Mouse (Mus musculus) yolk sac, embryonic 10.5 days (tissue): ENCODE measurements around the gene Rpl29.

Experiments
- DNase-seq: peaks from one replicate; pipeline ENCODE4 v3.0.0-alpha.2; 2017; ENCODE audit warnings: low spot score

Rpl29 gene

DNA sequence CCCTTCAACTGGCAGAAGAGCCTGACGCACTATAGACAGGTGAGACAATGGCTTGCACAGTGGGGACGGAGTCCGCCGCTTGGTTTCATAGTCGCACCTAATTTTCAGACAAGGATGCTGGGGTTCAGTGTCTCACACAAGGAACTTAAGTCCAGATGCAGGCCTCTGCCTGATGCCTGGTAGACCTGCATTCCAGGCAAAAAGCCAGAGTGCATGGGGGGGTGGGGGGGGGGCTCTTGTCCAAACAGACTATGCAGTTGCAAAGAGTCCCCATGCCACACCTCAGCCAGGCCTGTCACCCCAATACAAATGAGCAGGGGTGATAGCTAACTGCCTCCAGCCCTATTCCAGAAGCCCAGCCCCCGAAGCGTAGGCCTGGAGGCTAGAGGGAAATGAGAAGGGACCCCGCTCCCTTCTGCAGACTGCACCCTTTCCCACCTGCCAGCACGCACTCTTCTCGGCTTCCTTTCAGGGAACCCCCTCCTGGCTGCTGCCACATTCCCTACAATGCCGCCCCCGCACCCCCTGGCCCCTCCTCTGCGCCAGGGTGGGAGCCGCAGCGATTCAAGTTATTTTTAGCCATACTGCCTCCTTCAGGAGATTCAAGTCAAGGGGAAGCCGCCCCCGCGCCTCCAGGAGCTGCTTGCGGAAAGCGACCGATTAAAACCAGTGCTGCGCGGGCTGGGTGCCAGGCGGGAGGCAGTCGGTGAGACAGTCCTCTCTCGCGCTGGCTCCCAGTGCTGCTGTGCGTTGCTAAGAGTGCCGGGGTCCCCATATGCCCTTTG lies 11.2 kb upstream of the Rpl29 start:
- no peak for DNase-seq

DNA sequence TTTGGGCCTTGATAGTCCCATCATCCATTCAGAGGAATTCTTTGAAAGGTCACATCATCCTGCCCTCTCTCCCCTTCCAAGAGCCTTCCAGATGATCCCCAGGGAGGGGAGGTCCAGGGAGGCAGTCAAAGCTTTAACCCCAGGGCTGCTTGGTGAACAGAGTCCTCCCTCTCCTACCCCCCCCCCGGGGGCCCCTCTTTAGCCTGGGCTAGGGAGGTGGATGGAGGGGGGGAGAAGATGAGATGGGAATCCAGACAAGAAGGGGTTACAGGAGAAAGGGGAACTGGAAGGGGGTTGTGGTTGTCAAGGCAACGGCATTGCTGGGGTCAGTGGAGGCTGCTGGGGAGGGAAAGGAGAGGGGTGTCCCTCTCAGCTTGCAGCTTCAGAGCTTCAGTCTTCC lies 8.6 kb upstream of the Rpl29 start:
- DNase-seq, result no peak

DNA sequence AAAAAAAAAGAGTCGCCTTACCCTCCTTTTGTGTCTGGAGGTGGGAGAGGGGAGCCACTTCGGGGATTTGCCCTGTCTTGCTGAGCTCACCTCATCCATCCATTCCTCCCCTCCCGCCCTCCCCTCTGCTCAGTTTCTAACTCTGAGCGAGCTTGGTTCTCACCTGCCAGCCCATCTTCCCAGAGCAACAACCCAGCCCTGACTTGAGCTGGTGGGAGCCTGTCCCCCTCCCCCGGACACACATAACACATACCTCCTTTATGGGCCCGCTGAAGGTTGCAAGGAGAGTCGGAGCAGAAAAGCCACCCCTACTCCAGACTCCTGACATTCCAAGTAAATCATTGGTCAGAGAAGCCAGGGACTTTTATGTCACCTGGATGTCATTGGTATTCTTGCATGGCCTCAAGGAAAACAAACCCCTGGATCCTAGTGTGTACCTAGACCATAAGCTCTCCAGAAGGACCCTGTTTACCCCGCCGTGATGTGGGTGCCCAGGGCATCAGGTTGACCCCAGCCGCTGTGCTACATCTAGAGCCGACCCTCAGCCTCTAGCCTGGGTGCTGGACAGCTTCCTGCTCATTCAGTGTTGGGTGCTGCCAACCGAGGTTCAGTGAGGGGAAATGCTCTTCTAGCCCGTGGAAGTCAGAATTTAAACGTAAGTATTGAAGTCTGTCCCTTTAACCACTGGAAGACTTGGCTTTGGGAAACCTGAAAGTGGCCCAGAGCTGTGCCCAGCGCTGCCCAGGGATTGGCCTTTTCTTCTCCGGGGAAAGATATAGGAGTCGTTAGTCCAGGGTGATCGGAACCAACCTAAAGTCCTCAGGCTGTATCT lies 8.0 kb upstream of the Rpl29 start:
- DNase-seq, result no peak

DNA sequence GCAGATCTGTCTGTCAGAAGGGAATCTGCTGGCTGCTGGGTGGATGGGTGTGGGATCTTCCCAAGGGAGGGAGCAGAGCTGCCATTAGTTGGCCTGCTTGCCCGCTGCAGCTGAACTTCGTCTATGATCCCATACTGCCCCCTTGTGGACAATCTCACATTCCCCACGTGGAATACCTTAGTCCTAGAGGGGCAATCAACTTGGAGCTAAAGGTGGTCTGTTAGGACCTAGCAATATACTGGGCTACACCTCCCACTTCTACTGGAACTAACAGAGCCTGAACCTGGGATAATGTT lies 7.4 kb upstream of the Rpl29 start:
- peak; percentile 79 for DNase-seq

DNA sequence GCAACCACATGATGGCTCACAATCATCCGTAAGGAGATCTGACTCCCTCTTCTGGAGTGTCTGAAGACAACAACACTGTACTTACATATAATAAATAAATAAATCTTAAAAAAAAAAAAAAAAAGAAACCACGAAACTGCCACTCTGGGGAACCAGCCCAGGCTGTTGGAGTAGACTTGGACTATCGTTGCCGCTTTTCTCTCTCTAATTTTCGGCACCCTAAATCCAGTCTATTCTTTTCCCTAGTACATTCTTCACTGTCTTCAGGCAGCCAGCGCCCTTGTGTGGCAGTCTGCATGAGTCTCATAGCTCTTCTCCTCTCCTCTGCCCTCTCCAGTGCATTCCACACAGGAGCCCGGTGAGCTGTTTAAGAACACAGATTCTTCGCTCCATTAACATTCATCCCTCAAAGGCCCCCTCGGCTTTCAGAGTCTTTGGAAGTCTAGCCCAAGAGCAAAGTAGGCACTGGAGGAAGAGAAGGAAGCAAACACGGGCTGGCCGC lies 484 bp upstream of the Rpl29 start:
- no peak for DNase-seq

DNA sequence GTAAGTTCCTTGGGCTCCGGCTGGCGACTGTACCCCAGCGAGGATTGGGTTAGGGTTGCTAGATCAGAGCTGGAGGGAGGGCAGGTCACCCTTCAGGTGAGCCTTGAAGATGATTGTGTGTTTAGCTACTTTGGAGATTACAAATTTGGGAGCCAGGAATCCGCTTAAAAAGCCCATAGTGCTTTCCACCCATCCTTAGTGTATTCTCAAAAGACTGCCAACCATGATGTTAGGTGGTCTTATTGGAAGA lies 686 bp downstream of the Rpl29 start:
- DNase-seq, result no peak

DNA sequence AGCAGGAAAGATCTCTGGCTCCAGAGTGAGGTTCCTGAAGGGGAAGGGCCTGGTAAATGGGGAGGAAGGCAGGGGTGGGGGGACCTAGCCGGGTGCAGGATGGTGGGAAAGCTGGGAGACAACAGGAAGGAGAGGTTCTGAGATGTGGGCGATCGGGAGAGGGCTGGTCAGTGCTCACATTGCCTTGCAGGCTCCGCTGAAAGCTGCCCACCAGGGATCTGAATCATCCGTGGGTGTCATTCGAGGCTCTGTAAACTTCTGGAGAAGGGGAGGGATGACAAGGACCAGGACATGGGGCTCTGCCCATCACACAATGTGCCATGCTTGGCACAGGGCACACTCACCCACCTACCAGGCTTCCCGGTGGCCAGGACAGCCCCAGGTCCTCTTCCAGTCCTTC lies 4.1 kb downstream of the Rpl29 start:
- no peak for DNase-seq

DNA sequence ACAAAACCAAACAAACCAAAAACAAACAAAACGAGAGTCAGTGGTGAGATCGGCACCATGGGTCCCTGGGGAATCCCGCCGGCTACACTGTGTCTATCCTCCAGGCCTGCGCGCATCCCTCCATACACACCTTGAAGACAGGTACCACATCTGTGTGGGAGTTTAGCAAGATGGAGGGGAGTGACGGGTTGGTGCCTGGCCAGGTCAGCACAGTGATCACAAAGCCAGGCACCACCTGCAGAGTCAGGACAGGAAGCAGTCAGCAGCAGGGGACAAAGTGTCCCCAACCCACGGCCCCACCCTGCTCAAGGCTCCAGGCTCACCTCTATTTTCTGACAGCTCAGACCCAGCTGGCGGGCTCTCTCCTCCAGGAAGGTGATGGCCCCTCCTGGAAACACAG lies 7.3 kb downstream of the Rpl29 start:
- DNase-seq, result no peak

DNA sequence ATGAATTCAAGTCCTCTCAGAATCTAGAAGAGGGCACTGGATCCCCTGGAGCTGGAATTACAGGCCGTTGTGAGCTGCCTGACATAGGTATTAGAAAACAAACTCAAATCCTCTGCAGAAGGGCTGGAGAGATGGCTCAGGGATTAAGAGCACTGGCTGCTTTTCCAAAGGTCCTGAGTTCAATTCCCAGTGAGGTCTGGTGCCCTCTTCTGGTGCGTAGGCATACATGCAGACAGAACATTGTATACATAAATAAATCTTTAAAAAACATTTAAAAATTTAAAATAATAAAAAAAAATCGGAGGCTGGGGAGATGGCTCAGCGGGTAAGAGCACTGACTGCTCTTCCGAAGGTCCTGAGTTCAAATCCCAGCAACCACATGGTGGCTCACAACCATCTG lies 13.4 kb downstream of the Rpl29 start:
- DNase-seq, result no peak

DNA sequence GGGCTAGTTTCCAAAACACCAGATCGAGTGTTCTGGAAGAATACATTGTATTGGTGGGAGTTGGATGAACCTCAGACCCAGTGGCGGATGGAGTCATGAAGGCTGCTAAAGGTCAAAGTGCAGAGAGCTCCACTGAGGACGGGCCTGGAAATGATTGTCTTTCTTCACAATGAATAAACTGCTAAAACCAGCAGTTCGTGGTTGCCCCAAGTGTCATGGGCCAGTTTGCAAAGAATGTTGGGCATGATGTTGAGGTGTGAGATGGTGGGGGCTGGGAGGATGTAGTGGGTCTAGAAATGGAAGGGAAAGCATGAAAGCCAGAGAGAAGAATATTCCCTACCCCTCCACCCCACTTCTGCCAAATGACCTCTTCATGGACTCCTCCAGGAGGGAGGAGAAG lies 15.6 kb downstream of the Rpl29 start:
- no peak for DNase-seq

DNA sequence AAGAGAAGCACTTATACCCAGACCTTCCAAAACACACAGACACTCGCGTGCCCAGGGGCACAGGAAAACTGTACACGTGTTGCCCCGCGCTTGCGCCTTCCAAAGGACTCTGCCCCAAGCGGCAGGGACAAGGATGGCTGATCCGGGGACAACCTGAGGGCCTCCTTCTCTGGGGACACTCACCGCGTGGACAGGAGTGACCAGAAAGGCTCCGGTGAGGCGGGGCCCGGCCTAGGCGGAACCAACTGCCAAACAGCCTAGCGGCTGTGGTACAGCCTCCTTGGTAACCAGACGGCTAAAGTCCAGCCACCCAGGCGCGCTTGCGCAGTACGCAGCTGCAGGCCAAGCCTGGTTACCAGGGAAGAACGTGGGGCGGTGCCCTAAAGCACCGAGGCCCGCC lies 18.1 kb downstream of the Rpl29 start, which contains the start of the genes Abhd14b and Abhd14a:
TSS of gene Abhd14b (plus strand) at position 112 of the 400 bp plus-strand sequence.
TSS of gene Abhd14a (minus strand) at position 331 of the 400 bp plus-strand sequence.
- DNase-seq, result peak; percentile 94

DNA sequence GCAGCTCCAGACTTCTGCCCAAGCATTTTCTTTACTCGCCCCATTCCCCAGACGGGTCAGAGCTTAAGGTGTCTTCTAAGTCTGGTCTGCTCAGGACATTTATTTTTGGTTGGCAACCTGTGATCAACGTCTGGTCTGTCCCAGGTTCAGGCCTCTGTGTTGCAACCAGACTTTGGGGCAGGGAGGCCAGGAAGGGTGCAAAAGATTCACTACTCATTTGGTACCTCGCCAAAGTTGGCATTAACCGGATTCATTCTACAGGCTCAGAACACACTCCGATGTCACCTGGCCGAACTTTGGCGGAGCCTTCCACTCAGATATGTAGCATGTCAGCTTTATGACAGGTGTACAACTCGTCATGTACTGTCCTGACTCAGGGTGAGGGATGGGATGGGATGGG lies 18.7 kb downstream of the Rpl29 start:
- DNase-seq, result no peak

DNA sequence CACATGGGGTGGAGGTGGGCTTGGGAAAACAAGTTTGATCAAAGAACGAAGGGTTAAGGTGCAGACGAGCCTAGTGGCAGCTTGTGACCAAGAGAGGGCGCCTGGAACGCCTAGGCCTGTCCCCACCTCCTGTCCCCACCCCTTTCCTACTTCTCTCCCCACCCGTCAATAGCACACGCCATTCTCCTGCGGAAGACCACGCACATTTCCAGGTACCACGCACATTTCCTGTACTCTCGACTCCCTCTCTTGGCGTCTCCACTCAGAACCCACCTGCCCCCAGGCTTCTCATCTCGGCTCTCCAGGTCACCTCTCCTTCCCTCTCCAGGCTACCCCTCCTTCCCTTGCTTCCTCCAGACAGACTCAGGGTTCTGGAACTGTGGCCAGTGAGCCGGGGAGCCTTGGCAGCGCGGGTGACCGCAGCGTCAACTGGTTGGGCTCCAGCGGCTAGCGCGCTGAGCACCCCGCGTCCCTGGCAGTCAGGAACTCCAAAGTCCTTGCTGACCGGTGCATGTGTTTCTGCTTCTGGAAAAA lies 19.3 kb downstream of the Rpl29 start:
- DNase-seq, result peak; percentile 82

DNA sequence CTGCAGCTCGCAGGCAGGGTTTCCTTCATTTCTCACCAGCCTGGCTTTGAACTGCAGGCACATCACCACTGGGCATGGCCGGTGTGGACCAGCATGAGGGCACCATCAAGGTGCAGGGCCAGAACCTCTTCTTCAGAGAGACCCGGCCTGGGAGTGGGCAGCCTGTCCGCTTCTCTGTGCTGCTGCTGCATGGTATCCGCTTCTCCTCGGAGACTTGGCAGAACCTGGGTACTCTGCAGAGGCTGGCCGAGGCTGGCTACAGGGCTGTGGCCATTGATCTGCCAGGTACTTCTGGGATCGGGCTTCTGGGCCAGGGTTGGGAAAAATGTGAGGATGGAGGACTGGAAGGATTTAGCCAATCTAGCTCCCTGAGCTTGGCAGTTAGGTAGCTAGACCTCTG lies 20.7 kb downstream of the Rpl29 start:
- DNase-seq, result no peak

DNA sequence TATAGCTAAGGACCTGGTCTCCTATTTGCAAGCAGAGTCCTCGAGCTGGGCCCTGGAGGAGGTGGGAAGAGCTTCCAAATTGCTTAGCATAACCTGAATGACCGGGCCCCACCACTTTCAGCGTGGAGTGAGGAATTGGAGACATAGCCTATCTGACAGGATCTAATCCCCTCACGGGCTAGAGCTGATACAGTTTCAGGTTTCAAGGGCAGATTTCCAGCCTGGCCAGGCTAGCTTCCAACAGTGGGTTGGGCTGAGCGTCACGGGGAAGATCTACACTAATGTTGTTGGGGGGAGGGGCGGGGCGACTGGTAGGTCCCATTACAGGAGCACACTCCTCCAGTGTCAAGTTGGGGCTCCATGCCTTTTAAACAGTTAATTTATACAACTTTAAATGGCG lies 21.4 kb downstream of the Rpl29 start:
- no peak for DNase-seq

DNA sequence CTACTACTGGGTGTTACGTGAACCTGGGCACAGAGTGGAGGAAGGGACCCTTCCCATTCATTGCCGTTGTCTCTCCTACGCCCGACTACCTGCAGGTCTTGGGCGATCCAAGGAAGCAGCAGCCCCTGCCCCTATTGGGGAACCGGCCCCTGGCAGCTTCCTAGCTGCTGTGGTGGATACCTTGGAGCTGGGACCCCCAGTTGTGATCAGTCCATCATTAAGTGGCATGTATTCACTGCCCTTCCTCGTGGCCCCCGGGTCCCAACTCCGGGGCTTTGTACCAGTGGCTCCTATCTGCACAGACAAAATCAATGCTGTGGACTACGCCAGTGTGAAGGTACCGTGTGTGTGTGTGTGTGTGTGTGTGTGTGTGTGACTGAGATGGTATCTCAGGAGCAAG lies 22.0 kb downstream of the Rpl29 start:
- DNase-seq, result no peak

DNA sequence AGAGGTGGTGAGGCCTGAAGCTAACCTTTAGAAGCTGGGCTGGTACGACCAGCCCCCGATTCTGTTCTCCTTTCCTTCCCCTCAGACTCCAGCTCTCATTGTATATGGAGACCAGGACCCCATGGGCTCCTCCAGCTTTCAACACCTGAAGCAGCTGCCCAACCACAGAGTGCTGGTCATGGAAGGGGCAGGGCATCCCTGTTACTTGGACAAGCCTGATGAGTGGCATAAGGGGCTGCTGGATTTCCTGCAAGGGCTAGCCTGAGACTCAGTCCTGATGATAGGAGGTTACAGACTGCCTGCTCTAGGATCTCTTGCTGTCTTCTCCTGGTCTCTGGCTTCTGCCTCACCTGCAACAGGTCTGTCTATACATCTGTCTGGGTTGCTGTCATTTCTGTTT lies 22.6 kb downstream of the Rpl29 start:
- DNase-seq, result no peak

DNA sequence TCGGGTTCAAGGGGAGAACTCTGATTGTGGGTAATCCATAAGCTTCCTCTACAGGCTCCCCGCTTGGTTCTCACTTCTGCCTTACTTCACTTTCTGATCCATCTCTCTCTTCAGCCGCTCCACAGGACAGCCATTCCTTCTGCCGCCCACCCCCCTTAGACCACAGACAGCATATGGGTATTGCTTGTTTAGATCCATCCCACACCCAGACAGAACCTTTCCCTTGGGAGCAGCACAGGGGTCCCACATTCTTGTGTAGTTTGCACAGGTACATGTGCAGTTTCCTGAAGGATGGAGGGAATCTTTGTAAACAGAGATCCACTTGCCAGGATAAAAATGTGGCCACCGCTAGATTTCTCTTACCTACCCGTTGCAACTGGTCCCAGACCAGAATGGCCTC lies 23.1 kb downstream of the Rpl29 start:
- no peak for DNase-seq

DNA sequence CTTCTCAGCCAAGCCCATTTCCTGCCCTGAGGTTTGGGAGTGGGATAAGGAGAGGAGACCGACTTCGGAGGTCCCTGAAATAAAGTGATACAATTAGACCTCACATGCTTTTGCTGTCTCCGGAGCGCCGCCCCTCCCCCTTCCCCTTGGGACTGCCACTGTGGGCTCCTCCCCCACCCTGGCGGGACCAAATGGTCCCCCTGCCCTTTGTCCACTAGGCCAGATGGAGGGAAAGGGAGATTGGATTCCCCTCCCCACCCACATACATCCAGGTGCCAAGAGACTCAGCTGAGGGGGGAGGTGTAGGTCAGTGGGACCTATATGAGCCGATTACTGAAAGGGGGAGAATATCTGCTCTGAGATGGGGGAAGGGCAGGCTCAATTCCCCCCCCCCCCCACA lies 23.6 kb downstream of the Rpl29 start:
- peak; percentile 76 for DNase-seq

DNA sequence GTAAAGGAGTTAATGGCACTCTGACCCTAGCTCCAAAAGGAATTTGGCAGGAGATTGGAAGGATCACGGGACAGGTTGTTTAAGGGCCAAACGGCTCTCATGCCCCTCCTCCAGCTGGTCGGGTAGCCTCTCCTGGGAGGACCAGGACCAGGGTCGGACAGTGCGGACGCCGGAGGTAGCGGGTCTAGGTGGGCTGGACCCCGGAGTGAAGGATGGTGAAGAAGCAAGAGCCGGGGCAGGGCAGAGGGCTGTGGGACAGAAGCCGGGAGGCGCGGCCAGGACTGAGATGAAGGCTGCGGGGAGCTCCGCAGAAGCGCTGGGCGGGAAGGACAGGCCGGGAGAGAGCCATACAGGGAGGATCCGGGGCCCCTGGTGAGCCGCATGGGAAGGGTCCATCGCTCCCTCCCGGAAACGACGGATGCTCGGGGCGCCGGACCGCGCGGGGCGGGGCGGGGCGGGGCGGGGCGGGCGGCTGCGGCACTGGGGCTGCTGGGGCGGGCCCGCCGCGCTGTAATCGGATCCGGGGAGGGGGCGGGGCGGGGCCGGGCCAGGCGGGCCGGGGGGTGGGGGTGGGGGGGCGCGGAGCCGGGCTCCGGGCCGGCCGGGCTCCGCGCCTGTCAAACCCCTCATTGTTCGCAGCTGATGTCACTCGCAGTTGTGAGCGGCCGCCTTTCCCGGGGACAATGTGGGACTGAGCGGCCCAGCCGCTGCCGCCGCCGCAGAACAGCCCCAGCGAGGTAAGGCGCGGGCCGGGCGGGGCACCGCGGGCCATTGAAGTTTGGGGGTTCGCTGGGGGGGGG lies 24.2 kb downstream of the Rpl29 start, which contains the start of gene Pcbp4:
TSS of gene Pcbp4 (plus strand) at position 21 of the 800 bp plus-strand sequence.
- DNase-seq, result peak; percentile 86

DNA sequence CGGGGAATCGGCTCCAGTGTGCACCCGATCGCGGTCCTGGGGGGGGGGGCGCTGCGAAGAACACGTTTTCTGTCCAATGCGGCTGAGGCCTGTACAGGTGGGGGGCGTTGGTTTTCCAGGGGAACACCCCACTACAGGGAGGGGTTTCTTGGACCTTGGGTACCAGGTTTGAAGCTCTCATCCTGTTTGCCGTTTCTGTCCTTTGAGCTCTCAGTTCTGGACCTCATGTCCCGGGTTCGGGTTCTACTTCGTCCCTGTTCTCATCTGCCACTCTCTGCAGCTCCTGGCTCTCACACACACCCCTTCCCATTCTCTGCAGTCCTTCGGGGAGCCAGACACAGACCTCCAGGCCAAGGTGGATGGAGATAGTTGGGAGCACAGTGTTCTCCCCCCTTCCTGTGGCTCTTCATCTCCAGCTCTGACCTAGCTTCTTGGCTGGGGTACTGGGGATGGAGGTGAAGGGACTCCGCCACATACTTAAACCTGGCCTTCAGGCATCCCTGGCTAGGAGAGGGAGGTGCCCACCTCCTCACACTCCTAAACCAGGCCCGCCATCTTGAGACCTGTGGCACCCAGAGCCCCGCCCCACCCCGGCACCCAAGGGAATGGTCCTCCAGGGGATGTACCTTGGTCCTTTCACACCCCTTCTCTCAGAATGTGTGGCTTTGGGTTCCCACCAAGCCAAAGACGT lies 25.0 kb downstream of the Rpl29 start:
- no peak for DNase-seq
